In the genomic region with DNA sequence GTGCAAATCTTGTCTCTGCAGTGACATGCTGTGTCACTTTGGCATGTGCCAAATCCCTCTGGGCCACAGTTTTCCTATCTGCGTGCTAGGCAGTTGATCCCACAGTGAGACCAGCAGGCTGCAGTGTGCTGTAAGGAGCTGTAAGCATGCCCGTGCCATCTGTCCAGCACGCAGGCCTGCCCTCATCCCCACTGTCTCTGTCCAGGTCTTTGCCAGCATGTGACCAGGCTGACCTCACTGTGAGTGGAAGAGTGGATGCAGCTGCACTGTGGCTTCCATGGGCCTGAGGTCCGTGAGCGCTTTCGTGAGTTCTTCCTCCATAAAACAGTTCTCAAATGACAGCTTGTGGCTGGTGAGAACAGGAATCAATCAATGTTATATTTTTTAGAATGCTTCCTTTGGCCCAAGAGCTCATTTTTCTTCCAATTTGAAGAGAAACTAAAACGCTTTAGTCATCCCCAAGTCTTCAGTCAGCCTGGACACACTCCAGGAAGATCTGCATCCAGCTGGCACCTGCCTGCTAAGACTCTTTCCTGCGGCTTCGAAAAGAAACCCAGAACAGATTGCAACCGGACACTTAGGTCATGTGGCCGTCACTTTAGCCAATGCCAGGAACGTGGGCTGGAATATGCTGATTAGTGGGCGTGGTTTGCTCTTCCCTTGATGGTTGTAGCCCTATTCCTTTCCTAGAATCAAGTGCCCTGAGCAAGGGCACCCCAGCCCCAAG, we compare ENCODE assay signal across 8 mouse cellular contexts. TPM values are rescaled to one million over a fixed set of nuclear protein-coding genes. Genes with fewer than 3 reads are reported as not detected.
DNase-seq lines count a peak whose midpoint lies in the region; ATAC-seq and TF ChIP-seq lines count a peak whose summit lies in the region.

No protein-coding gene starts in this region.

- peaks cover 68% of the 10 kb centered on the region for H3K4me1 ChIP-seq in forebrain, embryonic 10.5 days
- peaks cover 14% of the 10 kb centered on the region for H3K4me1 ChIP-seq in heart, embryonic 12.5 days (replicated peaks)
- H3K4me1 ChIP-seq in kidney, embryonic 15.5 days: peaks cover 44% of the 10 kb centered on the region
- H3K4me1 ChIP-seq in limb, embryonic 14.5 days (ENCODE audit: control insufficient read depth, insufficient read depth, low read length): peaks cover 9% of the 10 kb centered on the region
- 0 out of 2 replicates have a peak, but pooled peaks cover 4% of the 10 kb centered on the region for H3K4me1 ChIP-seq in midbrain, postnatal 0 days (ENCODE audit: insufficient read depth, low read length)

- H3K9ac ChIP-seq in heart, embryonic 12.5 days: 0 out of 2 replicates have a peak overlapping the region, but pooled peaks have one; percentile 0
- H3K9ac ChIP-seq in kidney, embryonic 15.5 days: 0 out of 2 replicates have a peak overlapping the region, but pooled peaks have one; percentile 8
- H3K9ac ChIP-seq in limb, embryonic 14.5 days (ENCODE audit: low read depth, low read length, severe bottlenecking): no peak overlapping the region
- no peak overlapping the region; the same call in 1 of the 2 replicates for H3K9ac ChIP-seq in midbrain, postnatal 0 days (replicated peaks; ENCODE audit: low read length, poor library complexity, severe bottlenecking)

- H3K4me3 ChIP-seq in forebrain, embryonic 10.5 days: peak overlapping the region; percentile 24
- peak overlapping the region; percentile 26 for H3K4me3 ChIP-seq in heart, embryonic 12.5 days
- H3K4me3 ChIP-seq in kidney, embryonic 15.5 days (replicated peaks): peak overlapping the region; percentile 29
- H3K4me3 ChIP-seq in limb, embryonic 14.5 days (replicated peaks; ENCODE audit: low read length): peak overlapping the region; percentile 12
- H3K4me3 ChIP-seq in midbrain, postnatal 0 days (ENCODE audit: low read depth, low read length): no peak overlapping the region; the same call in 1 of the 2 replicates

- TF ChIP-seq POLR2A in limb, embryonic 14.5 days (IDR thresholded peaks at IDR 0.05; ENCODE audit: borderline replicate concordance, extremely low read depth, insufficient read depth, insufficient read length): no peak

- no peak for TF ChIP-seq CTCF in midbrain, postnatal 0 days (IDR thresholded peaks at IDR 0.05)

- no peaks in the 10 kb centered on the region; the same call in 1 of the 2 replicates for H3K27me3 ChIP-seq in forebrain, embryonic 10.5 days (ENCODE audit: poor library complexity, severe bottlenecking)
- H3K27me3 ChIP-seq in heart, embryonic 12.5 days (replicated peaks): peaks cover 11% of the 10 kb centered on the region
- H3K27me3 ChIP-seq in kidney, embryonic 15.5 days: peaks cover 10% of the 10 kb centered on the region; the same call in 1 of the 2 replicates
- no peaks in the 10 kb centered on the region for H3K27me3 ChIP-seq in limb, embryonic 14.5 days (ENCODE audit: control insufficient read depth, insufficient read depth, low read length)
- no peaks in the 10 kb centered on the region for H3K27me3 ChIP-seq in midbrain, postnatal 0 days (ENCODE audit: insufficient read depth, low read length)

- peak overlapping the region; percentile 64 for H3K27ac ChIP-seq in forebrain, embryonic 10.5 days
- H3K27ac ChIP-seq in heart, embryonic 12.5 days (ENCODE audit: poor library complexity, severe bottlenecking): no peak overlapping the region
- peak overlapping the region; percentile 69 for H3K27ac ChIP-seq in kidney, embryonic 15.5 days
- H3K27ac ChIP-seq in limb, embryonic 14.5 days (replicated peaks; ENCODE audit: low read depth, low read length): no peak overlapping the region
- H3K27ac ChIP-seq in midbrain, postnatal 0 days (ENCODE audit: low read depth, low read length): peak overlapping the region; percentile 26; the same call in 1 of the 2 replicates

- no peaks in the 10 kb centered on the region for H3K36me3 ChIP-seq in forebrain, embryonic 10.5 days (replicated peaks)
- no peaks in the 10 kb centered on the region for H3K36me3 ChIP-seq in heart, embryonic 12.5 days
- H3K36me3 ChIP-seq in kidney, embryonic 15.5 days: no peaks in the 10 kb centered on the region
- H3K36me3 ChIP-seq in limb, embryonic 14.5 days (ENCODE audit: control insufficient read depth, insufficient read depth, low read length): no peaks in the 10 kb centered on the region
- no peaks in the 10 kb centered on the region for H3K36me3 ChIP-seq in midbrain, postnatal 0 days (ENCODE audit: insufficient read depth, low read length)

- no peaks in the 10 kb centered on the region for H3K9me3 ChIP-seq in forebrain, embryonic 10.5 days
- no peaks in the 10 kb centered on the region for H3K9me3 ChIP-seq in heart, embryonic 12.5 days (replicated peaks)
- H3K9me3 ChIP-seq in kidney, embryonic 15.5 days (replicated peaks): no peaks in the 10 kb centered on the region
- no peaks in the 10 kb centered on the region for H3K9me3 ChIP-seq in limb, embryonic 14.5 days (ENCODE audit: control insufficient read depth, low read length)
- no peaks in the 10 kb centered on the region for H3K9me3 ChIP-seq in midbrain, postnatal 0 days (ENCODE audit: low read length)

- H3K4me2 ChIP-seq in heart, embryonic 12.5 days: peak overlapping the region; percentile 62
- H3K4me2 ChIP-seq in kidney, embryonic 15.5 days: peak overlapping the region; percentile 51
- peak overlapping the region; percentile 36 for H3K4me2 ChIP-seq in limb, embryonic 14.5 days (replicated peaks; ENCODE audit: low read depth, low read length, severe bottlenecking)
- H3K4me2 ChIP-seq in midbrain, postnatal 0 days (ENCODE audit: low read depth, low read length, poor library complexity, severe bottlenecking): no peak overlapping the region; the same call in 1 of the 2 replicates

- WGBS in forebrain, embryonic 10.5 days: 20% methylated on average over 13 of the region's 13 CpGs
- whole genome bisulfite sequencing in heart, embryonic 12.5 days: 20% methylated on average over 13 of the region's 13 CpGs
- 8% methylated on average over 13 of the region's 13 CpGs for WGBS in kidney, embryonic 15.5 days
- 8% methylated on average over 13 of the region's 13 CpGs for WGBS in limb, embryonic 14.5 days
- WGBS in midbrain, postnatal 0 days: 13% methylated on average over 13 of the region's 13 CpGs

- peak; percentile 2 to 4 for DNase-seq in B cell, adult 2 months
- peak; percentile 36 for DNase-seq in c-Kit-positive CD71-negative TER-119-negative erythroid progenitor cells, embryonic 14.5 days (ENCODE audit: low read depth)
- DNase-seq in forebrain, embryonic 10.5 days (ENCODE audit: extremely low spot score, low spot score): peak; percentile 75
- peak; percentile 94 for DNase-seq in limb, embryonic 14.5 days (ENCODE audit: low spot score)
- DNase-seq in midbrain, postnatal 0 days (ENCODE audit: low spot score): peak; percentile 93
- peak; percentile 59 for DNase-seq in urinary bladder, postnatal 25 days (ENCODE audit: low spot score)

- peak; percentile 90 for ATAC-seq in heart, embryonic 12.5 days (ENCODE audit: insufficient number of reproducible peaks, low FRiP score)
- peak; percentile 91 for ATAC-seq in kidney, embryonic 15.5 days (replicated peaks; ENCODE audit: low FRiP score)
- ATAC-seq in limb, embryonic 14.5 days (ENCODE audit: low FRiP score, low read depth): peak; percentile 91
- ATAC-seq in midbrain, postnatal 0 days (ENCODE audit: low FRiP score): peak; percentile 77

RNA-seq across cellular contexts. Expression of a gene that starts 46.1 kb away (rescaled TPM):
- polyA plus RNA-seq in forebrain, embryonic 10.5 days (2016; fragmentation: Nextera tagmentation; extraction: Ambion mirVana): 37.3 and 43.3 TPM in 2 replicates
- 29.3 and 31.2 TPM in 2 replicates for polyA plus RNA-seq in heart, embryonic 12.5 days (2016; fragmentation: Nextera tagmentation; extraction: Ambion mirVana)
- polyA plus RNA-seq in kidney, embryonic 15.5 days (2015; fragmentation: Nextera tagmentation; extraction: Ambion mirVana): 45.6 and 46.3 TPM in 2 replicates
- 168 and 178 TPM in 2 replicates for polyA plus RNA-seq in limb, embryonic 14.5 days (2012; rRNA removed)
- 53.8 and 62.5 TPM in 2 replicates for polyA plus RNA-seq in limb, embryonic 14.5 days (2014; fragmentation: Nextera tagmentation; extraction: Ambion mirVana)
- 88.2 and 120 TPM in 2 replicates for total RNA-seq in midbrain, postnatal 0 days (2014; rRNA removed)
- polyA plus RNA-seq in midbrain, postnatal 0 days (2015; fragmentation: Nextera tagmentation; extraction: Ambion mirVana): 50.1 and 52.1 TPM in 2 replicates

Comparison
In these comparisons a context has a peak if more than half of its experiments do, and no peak if none do; other contexts are left out.
1. DNase-seq: peak in every context shown above with its lines; median percentile 94 in limb, embryonic 14.5 days; 93 in midbrain, postnatal 0 days; 75 in forebrain, embryonic 10.5 days; 59 in urinary bladder, postnatal 25 days; 36 in c-Kit-positive CD71-negative TER-119-negative erythroid progenitor cells, embryonic 14.5 days; 3 in B cell, adult 2 months.
2. H3K27ac ChIP-seq: peak in forebrain, embryonic 10.5 days (single experiment), kidney, embryonic 15.5 days (single experiment) and midbrain, postnatal 0 days (single experiment); none in heart, embryonic 12.5 days (single experiment) and limb, embryonic 14.5 days (single experiment).
3. H3K9ac ChIP-seq: peak in heart, embryonic 12.5 days (single experiment) and kidney, embryonic 15.5 days (single experiment); none in limb, embryonic 14.5 days (single experiment) and midbrain, postnatal 0 days (single experiment).
4. Peak in every context shown above with its lines, with median percentiles within 50 percentile points of each other: ATAC-seq.